Mouse (Mus musculus) G1E (cell line): ENCODE results near the gene Sars2. TPM values are rescaled to one million over a fixed set of nuclear protein-coding genes. Genes with fewer than 3 reads are reported as not detected.

Experiments
- ATAC-seq: 2 replicates; pipeline ENCODE4 v1.8.0; 2016; ENCODE audit warnings: mild to moderate bottlenecking; ENCODE audit not compliant: insufficient number of reproducible peaks, poor library complexity, low FRiP score, severe bottlenecking; ENCODE audit errors: extremely low read depth
- DNase-seq: peaks from one replicate; pipeline ENCODE4 v3.0.0; 2012; ENCODE audit warnings: low spot score
- H3K27me3 ChIP-seq: 2 replicates; pipeline ENCODE4 v1.6.1; 2012; ENCODE audit warnings: mild to moderate bottlenecking, low read length, inconsistent platforms; ENCODE audit not compliant: insufficient read depth
- H3K36me3 ChIP-seq: replicated peaks from 2 replicates; pipeline ENCODE3; 2012; ENCODE audit warnings: mild to moderate bottlenecking, inconsistent platforms
- H3K4me1 ChIP-seq: 2 replicates; pipeline ENCODE4 v1.6.1; 2012; ENCODE audit warnings: low read depth, low read length, inconsistent platforms, mixed read lengths; ENCODE audit not compliant: insufficient read depth
- H3K4me3 ChIP-seq: 2 replicates; pipeline ENCODE4 v1.5.1; 2012; ENCODE audit warnings: low read depth, mild to moderate bottlenecking, inconsistent platforms, low read length, moderate library complexity, mixed read lengths
- H3K9me3 ChIP-seq: replicated peaks from 2 replicates; pipeline ENCODE4 v1.6.1; 2012; ENCODE audit warnings: inconsistent platforms
- CTCF ChIP-seq: IDR thresholded peaks from 2 replicates; pipeline ENCODE4 v1.5.1; 2012; ENCODE audit warnings: low read depth, low read length, inconsistent platforms, mixed read lengths
- GATA1 ChIP-seq: IDR thresholded peaks from 2 replicates; pipeline ENCODE4 v1.6.1; 2012; ENCODE audit warnings: borderline replicate concordance, low read length, inconsistent platforms, mixed read lengths
- GATA2 ChIP-seq: IDR thresholded peaks from 2 replicates; pipeline ENCODE4 v1.6.1; 2012; ENCODE audit warnings: low read depth, low read length, inconsistent platforms, borderline replicate concordance
- POLR2AphosphoS5 ChIP-seq: IDR thresholded peaks from 2 replicates; pipeline ENCODE4 v1.6.1; 2012; ENCODE audit warnings: low read depth, low read length, inconsistent platforms; ENCODE audit not compliant: insufficient replicate concordance
- TAL1 ChIP-seq: conservative IDR thresholded peaks from 2 replicates; pipeline ENCODE4 v1.6.1; 2012; ENCODE audit warnings: low read depth, low read length, inconsistent platforms, mixed read lengths
- polyA plus RNA-seq: library from polyadenylated mRNA; stranded (reverse); fragments of >175 nt; gene quantifications from 2 replicates; pipeline ENCODE4 v1.2.3, GENCODE M21; 2012
- total RNA-seq, 2 experiments: library from RNA; stranded (forward) in 1 of 2; stranded (reverse) in 1 of 2; fragments of 200-1000 nt in 1 of 2; fragments of >200 nt in 1 of 2; fragmentation: Nextera tagmentation in 1 of 2; gene quantifications; 2 replicates each; pipeline ENCODE4 v1.2.3; 2014 to 2017

Gene Sars2
- total and polyA plus RNA-seq, 3 experiments: 9.1 to 41.5 (median 10.1) TPM

GRCm38 (mm10) chr7:28770309-28770708, 28.5 kb downstream of the Sars2 start:
- Histone ChIP-seq H3K36me3 (peaks cover 42% of the 10 kb centered on the region), H3K4me3 (no peak overlapping the region), H3K9me3 (no peaks in the 10 kb centered on the region), H3K27me3 (no peaks in the 10 kb centered on the region), H3K4me1 (peaks cover 35% of the 10 kb centered on the region)
- ATAC-seq (no peak), DNase-seq (no peak)
- TF ChIP-seq POLR2AphosphoS5 (no peak), CTCF (no peak), TAL1 (no peak), GATA1 (no peak), GATA2 (no peak)

GRCm38 (mm10) chr7:28771867-28772266, 30.1 kb downstream of the Sars2 start:
- Histone ChIP-seq H3K27me3 (no peaks in the 10 kb centered on the region; the same call in 1 of the 2 replicates), H3K9me3 (no peaks in the 10 kb centered on the region), H3K4me3 (no peak overlapping the region), H3K4me1 (peaks cover 30% of the 10 kb centered on the region), H3K36me3 (peaks cover 55% of the 10 kb centered on the region)
- DNase-seq (no peak), ATAC-seq (no peak)
- TF ChIP-seq GATA1: no peak
- TF ChIP-seq GATA2: no peak
- no peak for TF ChIP-seq CTCF
- no peak for TF ChIP-seq TAL1
- TF ChIP-seq POLR2AphosphoS5: no peak

GRCm38 (mm10) chr7:28773163-28773562, 31.4 kb downstream of the Sars2 start:
- Histone ChIP-seq H3K4me3 (no peak overlapping the region), H3K4me1 (peaks cover 17% of the 10 kb centered on the region), H3K36me3 (peaks cover 60% of the 10 kb centered on the region), H3K27me3 (no peaks in the 10 kb centered on the region; the same call in 1 of the 2 replicates), H3K9me3 (no peaks in the 10 kb centered on the region)
- DNase-seq: no peak
- ATAC-seq: no peak
- no peak for TF ChIP-seq GATA2
- TF ChIP-seq CTCF: no peak
- no peak for TF ChIP-seq GATA1
- TF ChIP-seq POLR2AphosphoS5: no peak
- TF ChIP-seq TAL1: no peak

GRCm38 (mm10) chr7:28774164-28774563, 32.4 kb downstream of the Sars2 start:
- ATAC-seq (no peak), DNase-seq (no peak)
- Histone ChIP-seq H3K4me1 (peaks cover 16% of the 10 kb centered on the region), H3K27me3 (no peaks in the 10 kb centered on the region; the same call in 1 of the 2 replicates), H3K9me3 (no peaks in the 10 kb centered on the region), H3K36me3 (peaks cover 62% of the 10 kb centered on the region), H3K4me3 (no peak overlapping the region)
- no peak for TF ChIP-seq POLR2AphosphoS5
- TF ChIP-seq GATA1: no peak
- no peak for TF ChIP-seq GATA2
- no peak for TF ChIP-seq TAL1
- no peak for TF ChIP-seq CTCF

- Histone ChIP-seq H3K4me3 (no peak overlapping the region), H3K4me1 (peaks cover 15% of the 10 kb centered on the region), H3K36me3 (peaks cover 66% of the 10 kb centered on the region), H3K9me3 (no peaks in the 10 kb centered on the region), H3K27me3 (no peaks in the 10 kb centered on the region; the same call in 1 of the 2 replicates)
- DNase-seq (no peak), ATAC-seq (no peak)
- TF ChIP-seq GATA1 (no peak), POLR2AphosphoS5 (no peak), CTCF (no peak), TAL1 (no peak), GATA2 (no peak)
Measured at GRCm38 (mm10) chr7:28775129-28775528, 33.3 kb downstream of the Sars2 start.

- Histone ChIP-seq H3K27me3 (no peaks in the 10 kb centered on the region; the same call in 1 of the 2 replicates), H3K36me3 (peaks cover 75% of the 10 kb centered on the region), H3K9me3 (no peaks in the 10 kb centered on the region), H3K4me1 (peaks cover 12% of the 10 kb centered on the region), H3K4me3 (no peak overlapping the region)
- no peak for DNase-seq
- no peak for ATAC-seq
- no peak for TF ChIP-seq POLR2AphosphoS5
- TF ChIP-seq CTCF: no peak
- no peak for TF ChIP-seq GATA2
- TF ChIP-seq TAL1: no peak
- TF ChIP-seq GATA1: no peak
Measured at GRCm38 (mm10) chr7:28778825-28779224, 37.0 kb downstream of the Sars2 start.

GRCm38 (mm10) chr7:28780067-28780658, 38.4 kb downstream of the Sars2 start:
- H3K36me3 ChIP-seq: peaks cover 78% of the 10 kb centered on the region
- H3K4me3 ChIP-seq: no peak overlapping the region
- no peak for TF ChIP-seq TAL1
- no peak for TF ChIP-seq POLR2AphosphoS5
- TF ChIP-seq GATA2: no peak
- TF ChIP-seq GATA1: no peak
- peak; percentile 57 for TF ChIP-seq CTCF

More at GRCm38 (mm10) chr7:28780067-28780658, 38.4 kb downstream of the Sars2 start:
- DNase-seq: peak; percentile 82
- Histone ChIP-seq H3K9me3 (no peaks in the 10 kb centered on the region), H3K27me3 (no peaks in the 10 kb centered on the region; the same call in 1 of the 2 replicates), H3K4me1 (peaks cover 12% of the 10 kb centered on the region)
- ATAC-seq: peak; percentile 63
